Mouse (Mus musculus): ENCODE data around the gene Slc4a5.

The Slc4a5 gene

GRCm38 (mm10) chr6:83219814-83220213 lies at the start of gene Slc4a5:
TSS of gene Slc4a5 (plus strand) at chr6:83219828.
- DNase-seq, result no peak

DNA sequence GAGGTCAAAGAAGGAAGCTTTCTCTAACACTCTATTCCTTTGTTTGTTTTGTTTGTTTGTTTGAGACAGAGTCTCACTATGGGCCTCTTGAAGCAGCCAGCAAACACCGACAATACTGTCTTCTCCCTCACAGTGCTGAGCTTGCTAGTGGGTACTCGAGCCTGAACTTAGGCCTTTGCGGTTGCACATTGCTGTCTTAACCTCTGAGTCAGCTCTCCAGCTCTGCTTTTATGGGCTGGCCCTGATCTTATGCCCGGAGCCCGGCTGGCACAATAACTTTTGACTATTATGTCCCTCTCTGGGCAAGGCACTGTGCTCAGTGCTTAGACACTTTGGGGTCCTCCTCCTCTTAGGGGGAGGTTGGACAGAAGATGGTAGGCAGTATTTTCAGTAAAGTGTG lies 49.8 kb upstream of the Slc4a5 start:
- no peak for DNase-seq

DNA sequence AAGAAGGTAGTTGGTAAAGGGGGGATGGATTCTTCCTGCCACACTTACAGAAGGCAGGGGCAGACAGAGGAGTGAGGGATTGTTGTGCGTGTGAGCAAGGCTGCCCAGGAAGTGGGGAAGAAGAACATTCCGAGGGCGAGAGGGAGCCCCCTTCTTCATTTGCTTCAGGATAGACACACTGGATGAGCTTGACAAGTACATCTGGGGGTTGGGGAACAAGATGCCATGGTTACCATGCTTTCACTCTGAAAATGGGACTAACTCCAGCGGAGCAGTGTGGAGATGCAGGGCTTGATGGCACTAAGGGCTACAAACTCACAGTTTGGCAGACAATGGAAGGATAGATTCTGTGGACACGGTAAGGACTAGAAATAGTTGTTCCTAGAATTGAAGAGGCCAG lies 48.6 kb upstream of the Slc4a5 start:
- DNase-seq, result no peak

GRCm38 (mm10) chr6:83172240-83172920 lies 47.2 kb upstream of the Slc4a5 start:
- DNase-seq, result peak; percentile 75

- no peak for DNase-seq
These were observed 43.6 kb upstream of the Slc4a5 start for GRCm38 (mm10) chr6:83175996-83176395.

- DNase-seq, result peak; percentile 69
These were observed 40.1 kb upstream of the Slc4a5 start for GRCm38 (mm10) chr6:83179390-83180117.

DNA sequence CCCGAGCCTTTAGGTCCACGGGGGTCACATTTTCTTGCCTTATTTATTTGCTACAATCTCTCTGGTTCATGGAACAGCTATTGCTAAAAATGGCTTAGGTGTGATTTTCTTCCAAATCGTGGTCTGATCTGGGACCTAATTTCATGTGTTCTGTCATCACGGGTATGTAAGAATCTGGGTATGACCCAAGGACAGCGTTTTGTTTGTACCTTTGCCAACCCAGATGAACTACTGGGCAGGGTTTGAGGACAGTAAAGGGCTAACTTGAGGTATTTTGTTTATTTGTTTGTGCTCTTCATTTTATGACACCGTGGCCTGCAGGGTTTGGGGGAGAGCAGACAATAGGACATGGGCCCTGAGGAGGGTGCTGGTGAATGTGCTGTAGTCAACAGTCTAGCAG lies 39.0 kb upstream of the Slc4a5 start:
- DNase-seq, result no peak

GRCm38 (mm10) chr6:83184858-83185435 lies 34.7 kb upstream of the Slc4a5 start:
- no peak for DNase-seq

DNA sequence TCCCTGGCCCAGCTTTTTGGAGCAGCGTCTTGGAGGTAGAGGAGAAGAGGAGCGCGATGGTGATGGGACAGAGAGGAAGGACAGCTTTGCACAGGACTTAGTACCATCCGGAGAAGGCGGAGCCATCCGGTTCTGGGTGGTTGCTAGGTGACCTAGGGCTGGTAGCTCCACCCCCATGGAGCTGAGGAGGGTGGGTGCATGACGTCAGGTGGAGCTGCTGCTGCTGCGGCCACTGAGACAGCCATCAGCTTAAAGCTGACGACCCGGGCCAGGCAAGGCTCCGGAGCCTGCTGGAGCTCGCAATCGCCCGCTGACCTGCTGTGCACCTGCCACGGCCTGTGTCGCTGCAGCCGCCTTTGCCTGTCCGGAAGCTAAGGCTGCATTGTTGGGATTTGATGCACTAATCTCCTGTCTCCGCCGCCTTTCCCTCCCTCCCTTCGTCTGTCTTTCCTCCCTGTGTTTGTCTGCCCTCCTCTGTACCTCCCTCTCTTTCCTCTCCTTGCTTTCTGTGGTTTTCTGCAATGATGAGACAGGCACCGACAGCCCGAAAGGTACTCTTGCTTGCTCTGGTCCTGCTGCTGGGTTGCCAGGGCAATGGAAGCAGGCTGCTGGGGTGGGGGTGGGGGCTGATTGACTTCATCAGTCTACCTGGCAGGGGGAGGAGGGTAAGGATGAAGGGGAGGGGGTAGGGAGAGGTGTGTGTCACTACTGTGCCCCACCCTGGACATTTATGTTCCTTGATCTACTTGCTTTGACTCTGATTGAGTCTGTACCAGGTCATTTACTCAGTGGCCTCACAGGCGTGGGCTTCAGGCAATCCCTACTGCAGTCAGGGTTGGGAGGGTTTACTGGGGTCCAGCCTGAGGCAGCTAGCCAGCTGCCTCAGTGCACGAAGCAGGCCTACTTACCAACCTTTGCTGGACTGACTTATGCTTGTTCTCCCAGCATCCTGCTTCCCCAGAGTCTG lies 33.5 kb upstream of the Slc4a5 start:
- DNase-seq, result peak; percentile 95

GRCm38 (mm10) chr6:83186946-83187345 lies 32.7 kb upstream of the Slc4a5 start:
- no peak for DNase-seq

DNA sequence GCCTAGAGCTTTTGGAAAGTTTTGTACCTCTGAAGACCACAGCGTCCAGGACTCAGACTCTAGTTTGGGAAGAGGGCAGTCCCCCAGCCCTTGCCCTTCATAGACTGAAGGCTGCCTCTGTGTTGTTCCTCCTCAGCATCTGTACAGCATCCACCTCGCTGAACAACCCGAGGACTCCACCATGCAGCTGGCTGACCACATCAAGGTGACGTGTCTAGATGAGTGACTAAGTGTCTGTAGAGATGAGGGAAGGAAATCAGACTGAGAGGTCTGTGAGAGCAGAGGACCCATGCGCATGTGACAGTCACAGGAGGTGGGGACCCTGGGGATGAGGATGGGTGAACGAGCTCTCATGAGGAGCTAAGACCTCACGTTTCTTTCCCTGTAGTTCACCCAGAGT lies 26.1 kb upstream of the Slc4a5 start:
- no peak for DNase-seq

- DNase-seq, result peak; percentile 63
These were observed 22.2 kb upstream of the Slc4a5 start for GRCm38 (mm10) chr6:83197345-83198004.

GRCm38 (mm10) chr6:83203320-83203719 lies 16.3 kb upstream of the Slc4a5 start:
- no peak for DNase-seq

DNA sequence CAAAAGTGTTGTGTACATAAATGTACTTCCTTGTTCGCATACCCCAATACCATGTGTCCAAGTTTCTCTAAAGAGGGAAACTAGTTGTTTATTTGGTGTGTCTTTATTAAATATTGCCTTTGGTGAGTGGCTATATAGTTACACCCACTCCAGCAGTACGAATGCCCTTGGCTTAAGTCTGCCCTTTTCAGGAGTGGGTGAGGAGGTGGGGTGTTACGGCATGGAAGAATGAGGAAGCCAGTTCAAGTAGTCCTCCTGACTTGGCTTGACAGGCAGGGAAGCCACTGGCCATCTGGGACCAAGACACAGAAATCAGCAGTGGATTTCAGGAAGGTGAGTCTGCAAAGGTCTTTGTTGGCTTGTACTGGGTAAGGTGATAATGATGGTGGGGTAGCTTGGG lies 13.8 kb upstream of the Slc4a5 start:
- DNase-seq, result no peak

GRCm38 (mm10) chr6:83206321-83206720 lies 13.3 kb upstream of the Slc4a5 start:
- no peak for DNase-seq

GRCm38 (mm10) chr6:83207361-83208049 lies 12.1 kb upstream of the Slc4a5 start:
- DNase-seq, result no peak

DNA sequence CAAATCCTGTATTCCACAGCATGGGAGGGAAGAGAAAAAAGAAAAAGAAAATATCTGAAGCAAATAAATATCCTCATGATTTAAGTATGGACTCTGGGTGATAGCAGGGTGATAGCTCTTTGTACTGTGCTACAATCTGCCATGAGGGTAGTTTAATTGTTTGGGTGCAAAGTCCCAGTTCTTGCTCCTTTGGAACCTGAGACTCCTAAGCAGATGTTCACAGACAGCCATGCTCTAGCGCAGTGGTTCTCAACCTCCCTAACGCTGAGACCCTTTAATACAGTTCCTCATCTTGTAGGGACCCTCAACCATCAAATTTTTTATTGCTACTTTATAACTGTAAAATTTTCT lies 11.6 kb upstream of the Slc4a5 start:
- DNase-seq, result no peak

DNA sequence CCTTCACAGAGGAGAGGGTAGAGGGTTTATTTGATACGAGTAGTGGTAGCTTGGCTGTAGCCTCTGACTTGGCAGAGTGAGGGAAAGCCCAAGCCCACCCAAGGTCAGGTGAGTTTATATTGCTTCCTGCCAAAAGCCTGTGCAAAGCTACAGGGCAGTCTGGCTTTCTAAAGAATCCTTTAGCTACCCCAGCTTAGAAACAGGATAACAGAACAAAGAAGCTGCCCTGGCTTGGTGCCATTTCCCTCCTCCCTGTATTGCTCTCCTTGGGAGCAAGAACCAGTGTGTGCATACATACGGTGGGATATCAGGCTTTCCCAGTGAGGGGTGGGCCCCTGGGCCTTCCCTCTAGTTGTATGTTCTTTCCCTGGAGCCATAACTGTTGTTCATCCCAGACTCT lies 9.1 kb upstream of the Slc4a5 start:
- no peak for DNase-seq

- DNase-seq, result no peak
These were observed 8.1 kb upstream of the Slc4a5 start for GRCm38 (mm10) chr6:83211526-83211925.

DNA sequence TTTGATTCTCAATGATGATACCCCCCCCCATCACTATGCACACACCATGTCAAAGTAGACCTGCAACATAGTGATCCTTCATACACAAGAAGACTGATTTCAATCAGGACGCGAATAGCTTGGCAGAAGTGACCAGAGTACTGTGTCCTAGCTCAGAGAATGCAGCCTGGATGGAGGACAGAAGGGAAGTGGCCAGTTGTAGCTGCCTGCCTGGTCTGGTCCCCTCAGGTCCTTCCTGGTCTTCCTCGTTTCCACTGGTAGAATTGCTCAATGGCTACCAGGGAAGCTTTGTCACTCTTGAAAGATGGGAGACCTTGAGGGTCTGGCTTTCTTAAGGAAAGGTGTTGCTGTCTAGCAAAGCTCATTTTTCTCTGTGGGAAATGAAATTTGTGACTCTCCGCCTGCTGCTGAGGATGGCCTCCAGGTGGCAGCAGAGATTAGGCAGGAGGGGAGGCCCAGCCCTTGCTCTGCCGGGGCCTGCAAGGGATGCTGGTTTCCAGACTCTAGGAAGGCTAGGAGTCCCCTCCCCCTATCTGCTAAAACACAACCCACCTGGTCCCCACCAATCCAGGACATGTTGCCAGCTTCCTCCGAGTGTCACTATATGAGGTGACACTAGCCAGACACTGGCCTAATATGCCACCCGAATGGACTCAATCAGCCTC lies 4.5 kb upstream of the Slc4a5 start:
- DNase-seq, result peak; percentile 58

GRCm38 (mm10) chr6:83231486-83231885 lies 11.9 kb downstream of the Slc4a5 start:
- no peak for DNase-seq

Measured in layer of hippocampus, adult 9-11 months (tissue).